Mouse (Mus musculus) embryonic facial prominence, embryonic 10.5 days (tissue): ENCODE data around the gene Cdk14. TPM values are rescaled to one million over a fixed set of nuclear protein-coding genes. Genes with fewer than 3 reads are reported as not detected.
"Not testable (repeated sequence)": the region's sequence is repeated elsewhere in the genome, so short reads cannot be mapped to it uniquely, and the experiment has no call there.

ENCODE experiments used
- DNase-seq: peaks from one replicate; pipeline ENCODE4 v3.0.0-alpha.2; 2017; ENCODE audit warnings: low spot score
- H3K27ac ChIP-seq: fragments of 300-500 bp; sonication (generic); replicated peaks from 2 replicates; pipeline ENCODE4 v1.5.1; 2016; ENCODE audit warnings: mild to moderate bottlenecking
- H3K27me3 ChIP-seq: fragments of 300-500 bp; sonication (generic); replicated peaks from 2 replicates; pipeline ENCODE4 v1.6.1; 2016; ENCODE audit warnings: low read depth, mild to moderate bottlenecking; ENCODE audit not compliant: poor library complexity, severe bottlenecking
- H3K36me3 ChIP-seq: fragments of 300-500 bp; sonication (generic); replicated peaks from 2 replicates; pipeline ENCODE4 v1.6.1; 2016; ENCODE audit warnings: mild to moderate bottlenecking, moderate library complexity
- H3K4me1 ChIP-seq: fragments of 300-500 bp; sonication (generic); 2 replicates; pipeline ENCODE4 v1.6.1; 2016
- H3K4me3 ChIP-seq: fragments of 300-500 bp; sonication (generic); 2 replicates; pipeline ENCODE4 v1.5.1; 2016; ENCODE audit warnings: mild to moderate bottlenecking, moderate library complexity
- H3K9me3 ChIP-seq: fragments of 300-500 bp; sonication (generic); 2 replicates; pipeline ENCODE4 v1.6.1; 2016; ENCODE audit warnings: mild to moderate bottlenecking
- WGBS: fragments of 180-500 bp; shearing (Covaris S2); methylation state at CpG from one replicate; pipeline ENCODE4 v1.1.7; 2016; 5-methylcytosine and 5-hydroxymethylcytosine counted together
- polyA plus RNA-seq: library from polyadenylated mRNA; unstranded; fragments of >200 nt; fragmentation: Nextera tagmentation; extraction: Ambion mirVana; gene quantifications from 2 replicates; pipeline ENCODE4 v1.2.1, GENCODE M21; 2016

Gene Cdk14
- polyA plus RNA-seq, 1 experiment from 2014 or later = 18.3 TPM

DNA sequence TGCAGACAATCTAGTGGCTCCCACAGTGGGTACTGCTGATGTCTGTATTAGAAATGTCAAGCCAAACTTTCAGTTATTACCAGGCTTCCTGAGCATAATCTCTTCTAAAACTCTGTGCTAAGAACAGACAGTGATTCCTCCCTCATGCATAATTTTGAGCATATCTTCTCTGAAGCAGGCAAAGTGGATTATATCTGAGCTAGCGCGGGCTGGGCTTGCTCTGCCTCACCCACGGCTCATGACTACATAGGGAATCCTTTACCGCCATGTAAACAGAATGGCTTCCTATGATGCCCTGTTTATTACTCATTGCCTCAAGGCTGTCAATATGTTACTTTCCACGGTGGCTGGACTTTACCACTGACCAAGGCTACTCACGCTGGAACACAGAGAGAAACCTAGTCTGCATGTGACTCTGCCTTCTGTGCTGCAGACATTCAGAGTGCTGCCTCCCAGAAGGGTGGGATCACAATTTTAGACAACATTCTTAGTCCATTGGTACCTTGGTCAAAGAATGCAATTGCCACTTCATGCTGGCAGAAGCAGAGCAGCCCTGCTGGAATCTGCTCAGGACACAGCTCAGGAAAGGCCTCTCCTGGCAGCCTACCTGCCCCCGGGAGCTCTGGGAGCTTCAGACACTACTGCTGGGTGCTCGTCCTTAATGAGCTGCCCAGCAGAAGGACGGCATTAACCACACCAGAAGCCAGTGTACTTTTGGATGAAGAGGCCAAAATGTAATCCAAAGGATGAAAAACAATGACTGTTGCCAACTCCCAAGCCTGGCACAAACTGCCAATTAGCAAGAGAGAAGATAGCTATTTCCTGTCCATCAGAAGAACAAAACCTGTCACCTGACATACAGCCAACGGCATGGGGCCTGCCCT, 503.5 kb downstream of the Cdk14 start:
- no peak overlapping the region for H3K27ac ChIP-seq
- no peak for DNase-seq
- H3K9me3 ChIP-seq = no peaks in the 10 kb centered on the region
- peaks cover 6% of the 10 kb centered on the region for H3K4me1 ChIP-seq
- no peaks in the 10 kb centered on the region for H3K27me3 ChIP-seq
- no peak overlapping the region for H3K4me3 ChIP-seq
- WGBS = 86% methylated on average over 10 of the region's 10 CpGs
- H3K36me3 ChIP-seq = no peaks in the 10 kb centered on the region

GRCm38 (mm10) chr5:4904911-4905310, 515.2 kb downstream of the Cdk14 start:
- not testable (repeated sequence) for DNase-seq, H3K4me3 ChIP-seq, H3K9me3 ChIP-seq, H3K36me3 ChIP-seq, H3K4me1 ChIP-seq, H3K27ac ChIP-seq, H3K27me3 ChIP-seq
- WGBS = 89% methylated on average over 3 of the region's 3 CpGs

- DNase-seq = no peak
- no peak overlapping the region for H3K27ac ChIP-seq
- H3K36me3 ChIP-seq = no peaks in the 10 kb centered on the region
- H3K9me3 ChIP-seq = no peaks in the 10 kb centered on the region
- 95% methylated on average over 2 of the region's 2 CpGs for WGBS
- no peaks in the 10 kb centered on the region for H3K27me3 ChIP-seq
- H3K4me3 ChIP-seq = no peak overlapping the region
- peaks cover 17% of the 10 kb centered on the region for H3K4me1 ChIP-seq
Measured at GRCm38 (mm10) chr5:4898241-4898640, 521.9 kb downstream of the Cdk14 start.

- 62% methylated on average over 3 of the region's 3 CpGs for WGBS
Measured at GRCm38 (mm10) chr5:4894988-4895387, 525.1 kb downstream of the Cdk14 start.

GRCm38 (mm10) chr5:4893852-4894207, 526.3 kb downstream of the Cdk14 start:
- H3K27me3 ChIP-seq = no peaks in the 10 kb centered on the region
- 83% methylated on average over 5 of the region's 5 CpGs for WGBS
- H3K36me3 ChIP-seq = no peaks in the 10 kb centered on the region
- H3K4me3 ChIP-seq = no peak overlapping the region
- H3K9me3 ChIP-seq = no peaks in the 10 kb centered on the region
- DNase-seq = no peak
- peak overlapping the region; percentile 67 for H3K27ac ChIP-seq
- H3K4me1 ChIP-seq = peaks cover 40% of the 10 kb centered on the region

More at GRCm38 (mm10) chr5:4894988-4895387, 525.1 kb downstream of the Cdk14 start:
- H3K4me1 ChIP-seq = peaks cover 39% of the 10 kb centered on the region
- H3K27me3 ChIP-seq = no peaks in the 10 kb centered on the region
- peak overlapping the region; percentile 67 for H3K27ac ChIP-seq
- H3K4me3 ChIP-seq = no peak overlapping the region
- DNase-seq = peak; percentile 17
- H3K36me3 ChIP-seq = no peaks in the 10 kb centered on the region
- H3K9me3 ChIP-seq = no peaks in the 10 kb centered on the region

DNA sequence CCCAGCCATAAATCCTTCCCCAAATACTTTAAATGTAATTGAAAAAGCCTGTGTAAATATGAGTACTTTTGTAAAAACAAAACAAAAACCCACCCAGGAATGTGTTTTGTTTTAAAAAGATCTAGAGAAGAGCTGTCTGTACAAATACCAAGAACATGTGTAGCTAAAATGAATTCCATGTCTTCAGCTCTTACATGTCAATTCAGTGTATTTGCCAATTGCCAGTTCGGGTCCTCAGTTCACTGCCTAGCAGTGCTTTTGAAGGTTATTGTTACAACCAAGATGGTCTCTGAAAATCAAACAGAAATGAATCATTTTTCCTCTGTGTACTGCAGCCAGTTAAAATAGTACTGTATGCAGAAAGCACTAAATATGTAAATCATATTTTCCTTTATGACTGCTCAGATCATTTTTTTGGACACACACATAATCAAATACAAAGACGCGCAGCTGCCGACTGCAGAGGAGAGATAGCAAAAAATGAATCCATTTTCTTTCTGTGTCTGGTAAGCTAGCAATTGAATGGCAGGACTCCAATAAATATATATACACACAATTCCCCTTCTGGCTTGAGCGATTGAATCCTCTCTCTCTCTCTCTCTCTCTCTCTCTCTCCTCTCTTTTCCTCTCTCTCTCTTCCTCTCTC, 526.8 kb downstream of the Cdk14 start:
- Histone ChIP-seq H3K9me3 (no peaks in the 10 kb centered on the region), H3K4me1 (peaks cover 40% of the 10 kb centered on the region), H3K27me3 (no peaks in the 10 kb centered on the region), H3K4me3 (no peak overlapping the region), H3K36me3 (no peaks in the 10 kb centered on the region), H3K27ac (0 out of 2 replicates have a peak overlapping the region, but pooled peaks have one; percentile 67)
- DNase-seq = no peak
- WGBS = 82% methylated on average over 5 of the region's 5 CpGs

DNA sequence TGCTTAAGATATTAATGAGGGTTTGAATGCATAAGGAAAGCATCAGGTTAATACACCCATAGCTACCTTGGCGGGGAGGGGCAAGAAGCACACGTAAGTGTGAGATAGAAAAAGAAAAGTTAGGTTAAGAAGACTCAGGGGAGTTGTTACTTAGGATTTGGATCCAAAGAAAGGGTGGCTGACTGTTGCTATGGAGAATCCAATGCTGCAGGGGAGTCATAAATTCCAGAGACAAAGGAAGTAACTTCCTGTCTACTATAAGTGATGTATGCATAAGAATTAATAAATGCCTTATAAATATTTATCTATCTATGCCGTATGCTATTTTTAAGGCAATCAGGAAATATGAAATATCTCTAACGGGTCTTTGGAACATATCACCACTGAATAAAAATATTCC, 527.4 kb downstream of the Cdk14 start:
- DNase-seq = no peak
- Histone ChIP-seq H3K36me3 (no peaks in the 10 kb centered on the region), H3K27me3 (no peaks in the 10 kb centered on the region), H3K27ac (no peak overlapping the region), H3K4me3 (no peak overlapping the region), H3K9me3 (no peaks in the 10 kb centered on the region), H3K4me1 (peaks cover 40% of the 10 kb centered on the region)
- 78% methylated on average over 4 of the region's 4 CpGs for WGBS

DNA sequence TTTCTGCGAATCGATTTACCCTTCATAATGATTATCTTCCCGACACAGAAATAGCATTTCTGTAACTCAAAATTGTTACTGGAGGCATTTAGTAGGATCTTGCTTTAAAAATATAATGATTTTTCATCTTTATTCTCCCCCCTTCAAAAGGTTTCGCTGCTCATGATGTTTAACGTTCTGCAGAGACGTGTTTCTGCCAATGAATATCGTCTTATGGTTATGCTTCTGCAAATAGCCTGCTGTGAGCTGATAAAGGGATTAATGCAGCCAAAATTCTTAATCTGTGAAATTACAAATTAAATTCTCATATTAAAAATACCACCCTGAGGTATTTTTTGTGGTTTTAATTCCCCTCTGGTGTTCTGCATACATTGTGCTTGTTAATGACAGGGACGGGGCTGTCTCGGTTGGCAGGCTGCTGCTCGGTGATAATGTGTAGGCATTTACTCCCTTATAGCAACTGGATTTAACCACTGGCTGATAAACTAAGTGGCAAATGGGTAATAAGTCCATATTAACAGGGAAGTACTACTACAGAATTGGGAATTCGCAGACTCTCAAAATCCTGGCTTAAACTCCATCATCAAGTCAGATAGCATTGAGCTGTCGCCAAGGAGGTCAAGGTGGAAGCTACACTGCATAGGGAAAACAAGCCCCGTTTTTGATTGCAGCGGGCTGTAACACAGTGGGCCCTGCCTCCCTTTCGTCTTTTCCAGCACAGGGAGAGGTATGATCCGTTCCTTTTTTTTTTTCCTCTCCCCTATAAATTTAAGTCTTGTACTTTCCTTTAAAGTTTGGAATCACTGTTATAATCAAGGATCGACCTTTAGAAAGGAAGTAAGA, 528.0 kb downstream of the Cdk14 start:
- 85% methylated on average over 17 of the region's 17 CpGs for WGBS
- H3K36me3 ChIP-seq = no peaks in the 10 kb centered on the region
- H3K27me3 ChIP-seq = no peaks in the 10 kb centered on the region
- H3K27ac ChIP-seq = no peak overlapping the region
- no peak overlapping the region for H3K4me3 ChIP-seq
- no peaks in the 10 kb centered on the region for H3K9me3 ChIP-seq
- H3K4me1 ChIP-seq = peaks cover 40% of the 10 kb centered on the region
- DNase-seq = no peak

DNA sequence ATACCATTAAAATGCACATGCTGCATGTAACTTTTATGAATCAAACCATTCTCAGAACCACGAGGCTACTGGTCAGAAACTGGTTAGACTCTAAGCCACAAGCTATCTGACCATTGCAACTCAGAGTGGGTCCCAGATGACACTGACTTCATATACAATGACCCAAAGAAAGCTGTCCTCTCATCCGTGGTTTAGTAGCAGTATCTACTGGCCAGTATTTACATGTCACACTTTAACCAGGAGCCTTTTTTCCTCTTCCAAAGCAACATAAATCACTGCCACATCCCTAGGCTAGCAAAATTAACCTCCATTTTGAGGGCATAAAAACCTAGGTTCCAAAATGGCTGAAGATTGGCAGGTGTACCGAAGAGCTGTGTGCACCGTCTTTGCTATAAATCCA, 533.0 kb downstream of the Cdk14 start:
- no peaks in the 10 kb centered on the region for H3K27me3 ChIP-seq
- no peaks in the 10 kb centered on the region for H3K9me3 ChIP-seq
- H3K27ac ChIP-seq = no peak overlapping the region
- no peak overlapping the region for H3K4me3 ChIP-seq
- 0 out of 2 replicates have a peak, but pooled peaks cover 4% of the 10 kb centered on the region for H3K36me3 ChIP-seq
- DNase-seq = no peak
- WGBS = 90% methylated on average over 4 of the region's 4 CpGs
- peaks cover 19% of the 10 kb centered on the region for H3K4me1 ChIP-seq

- Histone ChIP-seq H3K27me3 (no peaks in the 10 kb centered on the region), H3K4me3 (no peak overlapping the region), H3K4me1 (peaks cover 11% of the 10 kb centered on the region), H3K27ac (no peak overlapping the region), H3K36me3 (peaks cover 8% of the 10 kb centered on the region; the same call in 1 of the 2 replicates), H3K9me3 (0 out of 2 replicates have a peak, but pooled peaks cover 4% of the 10 kb centered on the region)
- no peak for DNase-seq
- 93% methylated on average over 1 of the region's 1 CpGs for WGBS
Measured at GRCm38 (mm10) chr5:4882841-4883240, 537.3 kb downstream of the Cdk14 start.

- no peaks in the 10 kb centered on the region for H3K27me3 ChIP-seq
- peaks cover 25% of the 10 kb centered on the region for H3K4me1 ChIP-seq
- H3K36me3 ChIP-seq = peaks cover 8% of the 10 kb centered on the region; the same call in 1 of the 2 replicates
- DNase-seq = no peak
- 63% methylated on average over 4 of the region's 4 CpGs for whole genome bisulfite sequencing
- H3K9me3 ChIP-seq = 0 out of 2 replicates have a peak, but pooled peaks cover 4% of the 10 kb centered on the region
- H3K4me3 ChIP-seq = no peak overlapping the region
- H3K27ac ChIP-seq = peak overlapping the region; percentile 7; the same call in 1 of the 2 replicates
Measured at GRCm38 (mm10) chr5:4880331-4880730, 539.8 kb downstream of the Cdk14 start.

DNA sequence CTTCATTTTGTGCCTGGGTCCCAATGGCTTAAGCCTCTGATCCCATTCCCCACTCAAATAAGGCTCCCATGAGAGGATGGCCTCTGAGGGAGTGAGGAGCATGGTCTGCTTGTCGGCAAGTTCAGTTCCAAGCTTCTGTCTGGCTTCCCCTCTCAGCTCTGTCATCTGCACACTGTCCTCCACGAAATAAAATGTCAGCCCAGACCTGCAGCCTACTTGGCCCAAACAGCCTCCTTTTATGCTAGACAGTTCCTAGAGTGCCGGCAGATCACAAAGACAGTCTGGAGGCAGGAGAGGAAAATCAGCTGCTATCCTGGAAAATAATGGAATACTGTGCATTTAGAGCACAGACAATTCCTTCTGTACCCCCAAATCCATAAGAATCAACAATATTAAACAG, 541.2 kb downstream of the Cdk14 start:
- H3K9me3 ChIP-seq = 0 out of 2 replicates have a peak, but pooled peaks cover 4% of the 10 kb centered on the region
- no peak overlapping the region for H3K4me3 ChIP-seq
- H3K36me3 ChIP-seq = peaks cover 4% of the 10 kb centered on the region; the same call in 1 of the 2 replicates
- H3K4me1 ChIP-seq = peaks cover 25% of the 10 kb centered on the region
- no peaks in the 10 kb centered on the region for H3K27me3 ChIP-seq
- WGBS = 64% methylated on average over 3 of the region's 3 CpGs
- DNase-seq = no peak
- no peak overlapping the region for H3K27ac ChIP-seq
